Mouse (Mus musculus) heart, postnatal 0 days (tissue): ENCODE data around the gene Ppargc1a. TPM values are rescaled to one million over a fixed set of nuclear protein-coding genes. Genes with fewer than 3 reads are reported as not detected.

Experiments
- ATAC-seq: fragments of 200-750 bp; cut with Nextera tagmentation; 2 replicates; pipeline ENCODE4 v1.8.0; 2017; ENCODE audit warnings: low read depth, moderate number of reproducible peaks, moderate library complexity; ENCODE audit not compliant: insufficient read depth
- DNase-seq: peaks from one replicate; pipeline ENCODE4 v3.0.0-alpha.2; 2016; ENCODE audit warnings: low spot score
- H3K27ac ChIP-seq: fragments of 300-500 bp; sonication (generic); 2 replicates; pipeline ENCODE4 v1.5.1; 2014; ENCODE audit warnings: low read depth, mild to moderate bottlenecking
- H3K27me3 ChIP-seq: fragments of 300-500 bp; sonication (generic); 2 replicates; pipeline ENCODE4 v1.6.1; 2014; ENCODE audit warnings: low read length, mixed read lengths; ENCODE audit not compliant: control insufficient read depth, insufficient read depth
- H3K36me3 ChIP-seq: fragments of 300-500 bp; sonication (generic); replicated peaks from 2 replicates; pipeline ENCODE4 v1.6.1; 2014; ENCODE audit warnings: low read length, mixed read lengths; ENCODE audit not compliant: control insufficient read depth, insufficient read depth
- H3K4me1 ChIP-seq: fragments of 300-500 bp; sonication (generic); 2 replicates; pipeline ENCODE4 v1.6.1; 2014; ENCODE audit warnings: antibody characterized with exemption; ENCODE audit not compliant: control insufficient read depth, insufficient read depth
- H3K4me2 ChIP-seq: fragments of 300-500 bp; sonication (generic); 2 replicates; pipeline ENCODE4 v1.6.1; 2014; ENCODE audit warnings: low read depth, mild to moderate bottlenecking, low read length, moderate library complexity
- H3K4me3 ChIP-seq: fragments of 300-500 bp; sonication (generic); 2 replicates; pipeline ENCODE4 v1.5.1; 2014; ENCODE audit warnings: low read depth, low read length
- H3K9ac ChIP-seq: fragments of 300-500 bp; sonication (generic); replicated peaks from 2 replicates; pipeline ENCODE4 v1.6.1; 2014; ENCODE audit warnings: low read depth, low read length, mixed read lengths
- H3K9me3 ChIP-seq: fragments of 300-500 bp; sonication (generic); replicated peaks from 2 replicates; pipeline ENCODE4 v1.6.1; 2016; ENCODE audit warnings: low read length; ENCODE audit not compliant: control insufficient read depth
- CTCF ChIP-seq: IDR thresholded peaks from 2 replicates; pipeline ENCODE4 v1.5.1; 2016; ENCODE audit warnings: antibody characterized with exemption, control low read depth, low read depth
- EP300 ChIP-seq: IDR thresholded peaks from 2 replicates; pipeline ENCODE4 v1.6.1; 2016; ENCODE audit warnings: antibody characterized with exemption, low read depth
- WGBS: fragments of 180-500 bp; shearing (Covaris S2); extraction: QIAGEN DNeasy Blood & Tissue Kit; methylation state at CpG from one replicate; pipeline ENCODE4 v1.1.7; 2014; 5-methylcytosine and 5-hydroxymethylcytosine counted together
- polyA plus RNA-seq: library from polyadenylated mRNA; unstranded; fragments of >200 nt; fragmentation: Nextera tagmentation; extraction: Ambion mirVana; gene quantifications from 2 replicates; pipeline ENCODE4 v1.2.1, GENCODE M21; 2015
- total RNA-seq: library from RNA; depleted of rRNA; stranded (reverse); fragments of >200 nt; gene quantifications from 2 replicates; pipeline ENCODE4 v1.2.3, GENCODE M21; 2014; ENCODE audit warnings: low replicate concordance

Gene Ppargc1a
- total and polyA plus RNA-seq, 2 experiments from 2014 or later = 50.8 to 61.4 TPM

GRCm38 (mm10) chr5:51583632-51584031 is 16.1 kb upstream of the Ppargc1a start:
- H3K4me3 ChIP-seq = no peak overlapping the region
- H3K27me3 ChIP-seq = no peaks in the 10 kb centered on the region
- H3K9me3 ChIP-seq = no peaks in the 10 kb centered on the region
- H3K27ac ChIP-seq = no peak overlapping the region
- TF ChIP-seq CTCF (no peak), EP300 (no peak)
- no peak overlapping the region for H3K4me2 ChIP-seq
- ATAC-seq = peak; percentile 55; the same call in 1 of the 2 replicates
- no peak for DNase-seq
- WGBS = 46% methylated on average over 3 of the region's 3 CpGs
- H3K36me3 ChIP-seq = no peaks in the 10 kb centered on the region
- H3K4me1 ChIP-seq = peaks cover 9% of the 10 kb centered on the region
- no peak overlapping the region for H3K9ac ChIP-seq

GRCm38 (mm10) chr5:51583030-51583429 is 15.5 kb upstream of the Ppargc1a start:
- WGBS = 50% methylated on average over 4 of the region's 4 CpGs
- DNase-seq (no peak), ATAC-seq (no peak; the same call in 1 of the 2 replicates)
- Histone ChIP-seq H3K9me3 (no peaks in the 10 kb centered on the region), H3K4me3 (no peak overlapping the region), H3K9ac (no peak overlapping the region), H3K27ac (no peak overlapping the region), H3K4me1 (peaks cover 9% of the 10 kb centered on the region), H3K27me3 (no peaks in the 10 kb centered on the region), H3K4me2 (no peak overlapping the region), H3K36me3 (no peaks in the 10 kb centered on the region)
- TF ChIP-seq EP300 (no peak), CTCF (no peak)

DNA sequence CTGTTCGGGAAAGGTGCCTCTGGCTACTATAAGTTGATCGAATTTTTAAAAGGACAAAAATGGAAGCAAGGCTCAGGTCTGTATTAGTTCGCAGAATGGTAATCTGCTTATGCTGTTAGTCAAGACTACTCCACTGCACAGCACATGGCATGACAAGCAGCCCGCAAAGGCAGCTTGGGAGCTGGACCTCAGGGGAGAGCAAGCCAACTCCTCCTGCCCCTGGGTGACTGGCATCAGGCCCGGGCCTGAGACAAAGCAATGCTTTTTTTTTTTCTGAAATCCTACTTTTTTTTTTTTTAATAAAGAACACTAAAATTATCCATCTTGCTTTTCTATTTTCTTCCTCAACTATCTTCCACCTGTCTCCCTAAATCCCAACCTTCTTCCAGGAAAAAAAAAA is 15.1 kb upstream of the Ppargc1a start:
- H3K27me3 ChIP-seq = no peaks in the 10 kb centered on the region
- no peak overlapping the region for H3K27ac ChIP-seq
- no peak overlapping the region for H3K4me3 ChIP-seq
- H3K9me3 ChIP-seq = no peaks in the 10 kb centered on the region
- no peak overlapping the region for H3K9ac ChIP-seq
- ATAC-seq (peak; percentile 51; the same call in 1 of the 2 replicates), DNase-seq (no peak)
- 54% methylated on average over 5 of the region's 5 CpGs for WGBS
- TF ChIP-seq CTCF (no peak), EP300 (no peak)
- peaks cover 9% of the 10 kb centered on the region for H3K4me1 ChIP-seq
- H3K4me2 ChIP-seq = no peak overlapping the region
- no peaks in the 10 kb centered on the region for H3K36me3 ChIP-seq

DNA sequence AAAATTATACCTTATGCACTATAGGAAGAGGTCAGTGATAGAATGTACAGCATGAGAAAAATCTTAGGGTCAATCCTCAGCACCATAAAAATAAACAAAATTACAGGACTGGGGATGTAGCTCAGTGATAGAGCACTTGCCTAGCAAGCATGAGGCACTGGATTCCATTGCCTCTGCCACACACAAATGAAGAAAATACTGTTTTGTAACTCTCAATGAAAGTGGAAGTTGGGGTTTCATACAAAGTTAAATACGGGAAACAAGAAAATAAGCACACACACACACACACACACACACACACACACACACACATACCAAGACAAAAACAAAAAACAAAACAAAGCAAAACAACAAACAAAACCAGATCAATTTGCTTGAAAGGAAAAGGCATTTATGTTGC is 10.1 kb upstream of the Ppargc1a start:
- 84% methylated on average over 1 of the region's 1 CpGs for WGBS
- TF ChIP-seq CTCF (no peak), EP300 (no peak)
- H3K4me3 ChIP-seq = no peak overlapping the region
- H3K9me3 ChIP-seq = no peaks in the 10 kb centered on the region
- no peak overlapping the region for H3K27ac ChIP-seq
- H3K4me1 ChIP-seq = no peaks in the 10 kb centered on the region
- ATAC-seq = no peak
- H3K4me2 ChIP-seq = no peak overlapping the region
- H3K9ac ChIP-seq = no peak overlapping the region
- no peaks in the 10 kb centered on the region for H3K27me3 ChIP-seq
- no peaks in the 10 kb centered on the region for H3K36me3 ChIP-seq
- DNase-seq = no peak

GRCm38 (mm10) chr5:51573770-51574169 is 6.2 kb upstream of the Ppargc1a start:
- H3K4me1 ChIP-seq = 0 out of 2 replicates have a peak, but pooled peaks cover 4% of the 10 kb centered on the region
- WGBS = 47% methylated on average over 2 of the region's 2 CpGs
- H3K27ac ChIP-seq = no peak overlapping the region
- no peak overlapping the region for H3K4me3 ChIP-seq
- no peaks in the 10 kb centered on the region for H3K27me3 ChIP-seq
- no peaks in the 10 kb centered on the region for H3K9me3 ChIP-seq
- ATAC-seq = no peak
- TF ChIP-seq EP300 = no peak
- TF ChIP-seq CTCF = no peak
- DNase-seq = no peak
- H3K4me2 ChIP-seq = no peak overlapping the region
- H3K9ac ChIP-seq = no peak overlapping the region
- H3K36me3 ChIP-seq = no peaks in the 10 kb centered on the region

GRCm38 (mm10) chr5:51568198-51568690 is 718 bp upstream of the Ppargc1a start:
- TF ChIP-seq EP300 (peak; percentile 75; the same call in 1 of the 2 replicates), CTCF (no peak)
- DNase-seq (peak; percentile 83), ATAC-seq (peak; percentile 90)
- Histone ChIP-seq H3K4me2 (peak overlapping the region; percentile 51), H3K27ac (peak overlapping the region; percentile 90), H3K36me3 (no peaks in the 10 kb centered on the region), H3K4me3 (no peak overlapping the region), H3K27me3 (no peaks in the 10 kb centered on the region), H3K9me3 (no peaks in the 10 kb centered on the region), H3K4me1 (peaks cover 5% of the 10 kb centered on the region; the same call in 1 of the 2 replicates), H3K9ac (peak overlapping the region; percentile 40)
- WGBS = 35% methylated on average over 8 of the region's 8 CpGs
